Mouse (Mus musculus): Measurements from ENCODE around the gene Pgpep1l.
"Not testable (repeated sequence)": the region's sequence is repeated elsewhere in the genome, so short reads cannot be mapped to it uniquely, and the experiment has no call there.

Gene Pgpep1l

GRCm38 (mm10) chr7:68282304-68283132 is 18.5 kb upstream of the Pgpep1l start:
- DNase-seq: no peak

- DNase-seq: no peak
Measured at GRCm38 (mm10) chr7:68281341-68281740, 17.3 kb upstream of the Pgpep1l start.

- no peak for DNase-seq
Measured at GRCm38 (mm10) chr7:68280352-68280869, 16.4 kb upstream of the Pgpep1l start.

- no peak for DNase-seq
Measured at GRCm38 (mm10) chr7:68279481-68279880, 15.4 kb upstream of the Pgpep1l start.

GRCm38 (mm10) chr7:68278908-68279307 is 14.9 kb upstream of the Pgpep1l start:
- no peak for DNase-seq

GRCm38 (mm10) chr7:68278385-68278784 is 14.4 kb upstream of the Pgpep1l start:
- DNase-seq: no peak

- no peak for DNase-seq
Measured at GRCm38 (mm10) chr7:68277897-68278270, 13.9 kb upstream of the Pgpep1l start.

GRCm38 (mm10) chr7:68277054-68277896 is 13.2 kb upstream of the Pgpep1l start:
- DNase-seq: no peak

- DNase-seq: no peak
Measured at GRCm38 (mm10) chr7:68275838-68276731, 12.1 kb upstream of the Pgpep1l start.

GRCm38 (mm10) chr7:68275445-68275837 is 11.4 kb upstream of the Pgpep1l start:
- not testable (repeated sequence) for DNase-seq

GRCm38 (mm10) chr7:68274951-68275350 is 10.9 kb upstream of the Pgpep1l start:
- no peak for DNase-seq

- no peak for DNase-seq
Measured at GRCm38 (mm10) chr7:68274218-68274617, 10.2 kb upstream of the Pgpep1l start.

GRCm38 (mm10) chr7:68273515-68273914 is 9.5 kb upstream of the Pgpep1l start, which contains the start of gene Fam169b:
Gene Fam169b, plus strand, starts transcription at chr7:68273839.
- no peak for DNase-seq

- DNase-seq: no peak
Measured at GRCm38 (mm10) chr7:68272607-68273006, 8.6 kb upstream of the Pgpep1l start.

GRCm38 (mm10) chr7:68271816-68272215 is 7.8 kb upstream of the Pgpep1l start:
- no peak for DNase-seq

GRCm38 (mm10) chr7:68270551-68270950 is 6.5 kb upstream of the Pgpep1l start:
- no peak for DNase-seq

GRCm38 (mm10) chr7:68266691-68267090 is 2.7 kb upstream of the Pgpep1l start:
- DNase-seq: no peak

- DNase-seq: no peak
Measured at GRCm38 (mm10) chr7:68265391-68265790, 1.4 kb upstream of the Pgpep1l start.

- no peak for DNase-seq
Measured at GRCm38 (mm10) chr7:68264531-68264930, 498 bp upstream of the Pgpep1l start.

- DNase-seq: no peak
Measured at GRCm38 (mm10) chr7:68263346-68264027, 546 bp downstream of the Pgpep1l start.

- no peak for DNase-seq
Measured at GRCm38 (mm10) chr7:68262612-68263200, 1.3 kb downstream of the Pgpep1l start.

Measured in cerebellum, adult 9-11 months (tissue).